Mouse (Mus musculus) cortical plate, adult 2 months (tissue): ENCODE data around the gene Utp15. TPM values are rescaled to one million over a fixed set of nuclear protein-coding genes. Genes with fewer than 3 reads are reported as not detected.
A peak's percentile ranks its signal among the peaks of the same experiment; 100 is the strongest.

Experiments
- H3K27ac ChIP-seq: fragments of 200-500 bp; 2 replicates; pipeline ENCODE4 v1.5.1; 2012; ENCODE audit warnings: low read length, control low read depth, inconsistent platforms; ENCODE audit not compliant: insufficient read depth
- H3K4me1 ChIP-seq: fragments of 200-500 bp; 2 replicates; pipeline ENCODE4 v1.6.1; 2011; ENCODE audit warnings: low read length; ENCODE audit not compliant: control insufficient read depth, insufficient read depth
- H3K4me3 ChIP-seq: fragments of 200-500 bp; 2 replicates; pipeline ENCODE4 v1.5.1; 2011; ENCODE audit warnings: mild to moderate bottlenecking, low read length, control low read depth; ENCODE audit not compliant: insufficient read depth
- CTCF ChIP-seq: fragments of 200-500 bp; IDR thresholded peaks from 2 replicates; pipeline ENCODE4 v1.5.1; 2011; ENCODE audit warnings: mild to moderate bottlenecking, control low read depth, low read length; ENCODE audit not compliant: insufficient read depth; ENCODE audit errors: extremely low read depth
- POLR2A ChIP-seq: fragments of 200-500 bp; IDR thresholded peaks from 2 replicates; pipeline ENCODE4 v1.6.1; 2011; ENCODE audit warnings: mild to moderate bottlenecking, low read length, control low read depth; ENCODE audit not compliant: insufficient read depth; ENCODE audit errors: extremely low read depth
- polyA plus RNA-seq: library from polyadenylated mRNA; depleted of rRNA; stranded (reverse); fragments of >200 nt; gene quantifications from 2 replicates; pipeline ENCODE4 v1.2.3, GENCODE M21; 2012

The Utp15 gene
- polyA plus RNA-seq, 1 experiment, result 20.1 TPM

DNA sequence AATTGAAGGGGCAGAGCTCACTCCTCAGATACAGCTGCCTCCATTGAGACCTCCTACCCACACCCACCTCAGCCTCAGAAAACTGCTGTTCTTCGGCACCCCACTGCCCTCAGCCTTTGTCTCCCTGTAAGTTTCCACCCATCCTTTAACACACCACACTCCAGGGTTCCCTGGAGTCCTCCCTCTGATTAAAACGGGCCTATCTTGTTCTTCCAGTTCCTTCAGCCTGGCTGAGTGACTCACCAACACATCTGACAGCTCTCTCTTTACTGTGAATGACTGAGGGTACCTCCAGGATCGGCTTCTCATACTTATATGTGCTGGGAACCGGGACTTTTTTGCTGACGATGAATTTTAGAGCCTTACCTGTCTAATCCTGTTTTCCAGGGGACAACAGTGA lies 33.2 kb upstream of the Utp15 start:
- Histone ChIP-seq H3K4me3 (no peak overlapping the region), H3K4me1 (no peaks in the 10 kb centered on the region), H3K27ac (no peak overlapping the region)
- TF ChIP-seq CTCF (no peak), POLR2A (no peak)

DNA sequence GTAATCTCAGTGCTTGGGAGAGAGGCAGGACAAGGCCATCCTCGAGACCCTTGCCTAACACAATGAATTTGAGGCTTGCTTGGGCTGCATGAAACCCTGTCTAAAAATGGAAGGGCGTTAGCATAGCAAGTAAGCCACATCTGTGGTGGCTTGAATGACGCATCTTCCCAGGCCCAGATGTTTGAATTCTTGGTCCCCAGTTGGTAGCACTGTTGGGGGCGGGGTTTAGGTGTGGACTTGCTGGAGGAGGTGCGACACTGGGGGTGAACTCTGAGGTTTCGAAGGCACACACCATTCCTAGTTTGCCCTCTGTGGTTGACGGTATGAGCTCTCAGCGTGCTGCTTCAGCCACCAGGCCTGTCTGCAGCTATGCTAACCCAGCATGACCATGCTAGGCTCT lies 28.9 kb upstream of the Utp15 start:
- no peak overlapping the region for H3K4me3 ChIP-seq
- H3K27ac ChIP-seq, result no peak overlapping the region
- TF ChIP-seq CTCF (no peak), POLR2A (no peak)
- H3K4me1 ChIP-seq, result no peaks in the 10 kb centered on the region

DNA sequence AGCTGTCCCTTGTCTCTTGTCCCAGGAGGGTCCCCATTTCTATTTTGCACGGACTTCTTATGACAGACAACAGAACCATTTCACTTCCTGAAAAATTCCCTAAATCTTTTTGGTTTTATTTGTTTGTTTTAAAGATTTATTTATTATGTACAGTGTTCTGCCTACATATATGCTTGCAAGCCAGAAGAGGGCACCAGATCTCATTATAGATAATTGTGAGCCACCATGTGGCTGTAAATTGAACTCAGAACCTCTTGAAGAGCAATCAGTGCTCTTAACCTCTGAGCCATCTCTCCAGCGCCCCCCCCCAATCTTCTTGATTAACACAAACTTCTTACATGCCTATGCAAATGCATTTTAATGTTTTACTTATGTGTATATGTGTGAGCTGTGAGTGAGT lies 27.9 kb upstream of the Utp15 start:
- H3K27ac ChIP-seq, result no peak overlapping the region
- TF ChIP-seq POLR2A (no peak), CTCF (no peak)
- no peak overlapping the region for H3K4me3 ChIP-seq
- no peaks in the 10 kb centered on the region for H3K4me1 ChIP-seq

DNA sequence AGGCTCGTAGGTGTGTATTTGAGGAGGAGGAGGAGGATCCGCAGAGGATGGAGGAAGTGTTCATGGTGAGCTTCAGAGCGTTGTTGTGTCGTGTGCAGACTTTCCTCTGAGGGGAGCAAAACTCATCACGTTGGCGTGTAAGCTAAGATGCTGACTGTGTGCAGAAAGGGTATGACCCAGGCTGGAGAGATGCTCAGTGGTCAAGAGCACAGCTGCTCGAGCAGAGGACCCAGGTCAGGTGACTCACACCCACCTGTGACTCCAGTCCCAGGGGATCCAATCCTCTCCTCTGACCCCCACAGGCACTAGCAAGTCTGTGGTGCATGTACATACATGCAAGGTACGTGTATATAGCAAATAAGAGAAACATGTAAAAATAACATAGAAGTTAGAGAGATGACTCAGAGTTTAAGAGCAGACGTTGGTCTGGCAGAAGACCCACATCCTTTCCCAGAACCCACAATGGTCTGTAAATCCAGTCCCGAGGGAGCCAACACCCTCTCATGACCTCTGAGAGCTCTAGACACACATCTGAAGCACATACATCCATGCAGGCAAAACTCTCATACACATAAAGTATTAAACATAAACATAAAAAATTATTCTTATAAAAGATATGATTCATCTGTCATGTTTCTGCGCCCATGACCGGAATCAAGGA lies 18.3 kb upstream of the Utp15 start:
- Histone ChIP-seq H3K4me3 (no peak overlapping the region), H3K27ac (no peak overlapping the region), H3K4me1 (no peaks in the 10 kb centered on the region)
- TF ChIP-seq POLR2A (no peak), CTCF (no peak)

DNA sequence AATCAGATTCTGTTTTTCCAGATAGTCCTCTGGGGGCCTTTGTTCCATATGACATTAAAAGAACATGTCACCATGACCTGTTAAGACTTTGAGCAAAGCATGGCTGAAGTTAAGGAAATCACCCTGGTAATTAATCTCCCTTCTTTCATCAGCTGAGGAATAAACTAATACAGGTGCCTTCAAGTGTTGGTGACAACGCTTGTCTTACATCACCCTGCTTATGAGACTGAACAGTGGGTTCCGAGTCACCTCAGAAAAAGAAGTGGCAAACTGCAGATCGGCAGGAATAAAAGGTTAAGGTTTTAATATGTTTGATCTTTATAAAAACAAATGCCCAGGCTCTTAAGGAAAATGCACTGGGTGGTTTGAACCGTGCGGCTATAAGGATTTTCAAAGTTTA lies 16.8 kb upstream of the Utp15 start, which contains the start of gene Gm21976:
TSS of gene Gm21976 (plus strand) at position 202 of the 400 bp plus-strand sequence.
- Histone ChIP-seq H3K27ac (no peak within 1 kb of the TSS), H3K4me3 (no peak within 1 kb of the TSS), H3K4me1 (no peaks in the 10 kb centered on the region)
- no peak for TF ChIP-seq CTCF

DNA sequence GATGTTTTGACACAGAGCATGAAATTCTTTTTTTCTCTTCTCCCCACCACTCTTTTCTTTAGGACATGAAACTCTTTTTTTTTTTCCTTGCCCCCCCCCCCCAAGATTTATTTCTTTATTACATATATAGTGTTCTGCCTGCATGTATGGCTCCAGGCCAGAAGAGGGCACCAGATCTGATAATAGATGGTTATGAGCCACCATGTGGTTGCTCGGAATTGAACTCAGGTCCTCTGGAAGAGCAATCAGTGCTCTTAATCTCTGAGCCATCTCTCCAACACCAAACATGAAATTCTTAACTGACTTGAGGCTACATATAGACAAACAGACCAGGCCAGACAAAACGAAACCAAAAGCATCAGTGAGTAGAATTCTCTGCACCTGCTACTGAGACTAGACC lies 14.7 kb upstream of the Utp15 start:
- no peak overlapping the region for H3K27ac ChIP-seq
- TF ChIP-seq POLR2A (no peak), CTCF (no peak)
- H3K4me1 ChIP-seq, result no peaks in the 10 kb centered on the region
- H3K4me3 ChIP-seq, result no peak overlapping the region

DNA sequence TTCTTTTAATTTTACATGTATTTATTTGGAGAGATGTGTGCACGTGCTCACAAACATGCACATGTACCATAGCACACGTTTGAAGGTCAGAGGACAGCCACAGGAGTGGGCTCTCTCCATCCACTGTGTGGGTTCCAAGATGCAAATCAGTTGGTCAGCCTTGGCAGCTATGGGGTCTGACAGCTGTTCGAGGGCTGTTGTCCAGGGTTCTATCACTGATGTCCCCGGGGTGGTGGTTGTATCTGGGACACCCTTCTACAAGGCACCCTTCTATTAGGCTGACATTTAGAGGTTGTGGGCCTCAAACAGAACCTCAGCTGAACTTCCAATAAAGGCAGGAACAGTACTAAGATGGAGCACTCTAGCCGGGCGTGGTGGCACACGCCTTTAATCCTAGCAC lies 13.4 kb upstream of the Utp15 start:
- no peak overlapping the region for H3K4me3 ChIP-seq
- H3K4me1 ChIP-seq, result no peaks in the 10 kb centered on the region
- H3K27ac ChIP-seq, result no peak overlapping the region
- TF ChIP-seq CTCF (no peak), POLR2A (no peak)

DNA sequence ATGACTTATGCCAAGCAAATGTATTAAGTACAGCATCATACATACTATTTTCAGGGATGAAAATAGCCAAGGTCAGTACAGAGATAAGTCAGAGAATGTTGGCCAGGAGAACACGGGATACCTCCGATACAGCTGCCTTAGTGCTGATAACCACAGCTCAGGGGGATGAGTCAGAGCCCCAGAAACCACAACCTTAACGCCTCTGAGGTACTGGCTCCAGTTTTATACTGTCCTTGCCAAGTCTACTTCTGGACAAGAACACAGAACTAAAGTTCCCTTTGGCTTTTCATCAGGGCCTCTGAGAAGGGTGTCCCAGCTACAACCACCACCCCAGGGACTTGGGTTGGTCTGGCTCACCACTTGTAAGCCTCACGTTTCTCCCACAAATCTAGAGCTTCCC lies 12.8 kb upstream of the Utp15 start:
- no peak overlapping the region for H3K4me3 ChIP-seq
- TF ChIP-seq CTCF (no peak), POLR2A (no peak)
- H3K27ac ChIP-seq, result no peak overlapping the region
- no peaks in the 10 kb centered on the region for H3K4me1 ChIP-seq

DNA sequence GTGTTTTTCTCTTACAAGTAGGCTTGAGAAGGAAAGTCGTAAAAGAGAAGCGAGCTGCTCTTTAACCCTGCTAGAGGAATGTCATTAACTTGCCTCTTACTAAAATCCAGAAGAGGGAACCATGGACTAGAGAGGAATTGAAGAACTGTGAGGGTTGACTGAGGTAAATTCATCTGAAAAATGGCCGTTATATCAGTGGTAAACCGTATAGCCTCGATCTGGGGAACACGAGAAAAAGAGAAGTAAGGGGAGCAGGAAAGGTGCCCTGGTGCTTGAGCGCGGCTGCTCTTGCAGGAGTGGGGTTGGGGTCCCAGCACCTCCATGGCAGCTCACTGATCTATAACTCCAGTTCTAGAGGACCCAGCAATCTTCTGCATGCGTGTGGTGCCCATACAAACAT lies 11.2 kb upstream of the Utp15 start:
- H3K4me1 ChIP-seq, result no peaks in the 10 kb centered on the region
- no peak overlapping the region for H3K4me3 ChIP-seq
- TF ChIP-seq CTCF (no peak), POLR2A (no peak)
- no peak overlapping the region for H3K27ac ChIP-seq

DNA sequence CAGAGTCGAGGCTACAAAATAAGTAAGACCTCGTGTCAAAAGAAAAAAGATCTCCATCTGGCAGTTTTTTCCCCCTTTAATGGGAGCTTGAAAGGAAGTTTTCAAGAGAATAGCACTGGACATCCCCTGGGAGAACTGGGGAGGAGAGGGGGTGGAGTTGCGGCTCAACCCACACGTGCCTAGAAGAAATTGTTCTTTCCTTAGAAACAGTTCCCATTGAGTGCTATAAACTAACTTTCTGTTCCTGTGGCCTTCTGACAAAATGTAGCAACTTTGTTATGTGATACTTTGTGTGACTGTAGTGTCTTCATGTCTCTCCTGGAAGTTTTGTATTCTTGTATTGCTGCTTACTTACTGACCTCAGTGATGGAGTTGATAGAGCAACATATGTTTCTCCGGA lies 1.3 kb upstream of the Utp15 start:
- TF ChIP-seq CTCF (no peak), POLR2A (no peak)
- Histone ChIP-seq H3K4me3 (peak overlapping the region; percentile 80; the same call in 1 of the 2 replicates), H3K27ac (no peak overlapping the region), H3K4me1 (peaks cover 4% of the 10 kb centered on the region; the same call in 1 of the 2 replicates)
